Mouse (Mus musculus) limb, embryonic 11.5 days (tissue): Measurements from ENCODE around the gene Ap3d1. TPM values are rescaled to one million over a fixed set of nuclear protein-coding genes. Genes with fewer than 3 reads are reported as not detected.

ENCODE experiments used
- ATAC-seq: fragments of 200-750 bp; cut with Nextera tagmentation; 2 replicates; pipeline ENCODE4 v1.8.0; 2017; ENCODE audit warnings: low read depth; ENCODE audit not compliant: insufficient number of reproducible peaks, low FRiP score, low TSS enrichment
- DNase-seq: peaks from one replicate; pipeline ENCODE4 v3.0.0-alpha.2; 2015; ENCODE audit warnings: low spot score
- H3K27ac ChIP-seq: fragments of 300-500 bp; sonication (generic); replicated peaks from 2 replicates; pipeline ENCODE4 v1.5.1; 2014; ENCODE audit warnings: low read depth, mild to moderate bottlenecking, low read length
- H3K27me3 ChIP-seq: fragments of 300-500 bp; sonication (generic); 2 replicates; pipeline ENCODE4 v1.6.1; 2014; ENCODE audit warnings: mild to moderate bottlenecking, low read length, mixed read lengths; ENCODE audit not compliant: control insufficient read depth, insufficient read depth
- H3K36me3 ChIP-seq: fragments of 300-500 bp; sonication (generic); 2 replicates; pipeline ENCODE4 v1.6.1; 2014; ENCODE audit warnings: mild to moderate bottlenecking, low read length, moderate library complexity, mixed read lengths; ENCODE audit not compliant: control insufficient read depth, insufficient read depth
- H3K4me1 ChIP-seq: fragments of 300-500 bp; sonication (generic); 2 replicates; pipeline ENCODE4 v1.6.1; 2014; ENCODE audit warnings: low read length, mixed read lengths; ENCODE audit not compliant: control insufficient read depth, insufficient read depth
- H3K4me2 ChIP-seq: fragments of 300-500 bp; sonication (generic); 2 replicates; pipeline ENCODE4 v1.6.1; 2014; ENCODE audit warnings: low read depth, mild to moderate bottlenecking, moderate library complexity; ENCODE audit not compliant: severe bottlenecking
- H3K4me3 ChIP-seq: fragments of 300-500 bp; sonication (generic); 2 replicates; pipeline ENCODE4 v1.5.1; 2014; ENCODE audit warnings: low read depth, low read length
- H3K9ac ChIP-seq: fragments of 300-500 bp; sonication (generic); 2 replicates; pipeline ENCODE4 v1.6.1; 2014; ENCODE audit warnings: mild to moderate bottlenecking, low read length
- H3K9me3 ChIP-seq: fragments of 300-500 bp; sonication (generic); 2 replicates; pipeline ENCODE4 v1.6.1; 2016; ENCODE audit warnings: low read length; ENCODE audit not compliant: control insufficient read depth
- WGBS: fragments of 180-500 bp; shearing (Covaris S2); extraction: QIAGEN DNeasy Blood & Tissue Kit; methylation state at CpG from one replicate; pipeline ENCODE4 v1.1.7; 2014; 5-methylcytosine and 5-hydroxymethylcytosine counted together
- polyA plus RNA-seq: library from polyadenylated mRNA; unstranded; fragments of >200 nt; fragmentation: Nextera tagmentation; extraction: Ambion mirVana; gene quantifications from 2 replicates; pipeline ENCODE4 v1.2.1, GENCODE M21; 2014

Ap3d1 gene
- polyA plus RNA-seq, 1 experiment from 2014 or later, result 67.8 TPM

DNA sequence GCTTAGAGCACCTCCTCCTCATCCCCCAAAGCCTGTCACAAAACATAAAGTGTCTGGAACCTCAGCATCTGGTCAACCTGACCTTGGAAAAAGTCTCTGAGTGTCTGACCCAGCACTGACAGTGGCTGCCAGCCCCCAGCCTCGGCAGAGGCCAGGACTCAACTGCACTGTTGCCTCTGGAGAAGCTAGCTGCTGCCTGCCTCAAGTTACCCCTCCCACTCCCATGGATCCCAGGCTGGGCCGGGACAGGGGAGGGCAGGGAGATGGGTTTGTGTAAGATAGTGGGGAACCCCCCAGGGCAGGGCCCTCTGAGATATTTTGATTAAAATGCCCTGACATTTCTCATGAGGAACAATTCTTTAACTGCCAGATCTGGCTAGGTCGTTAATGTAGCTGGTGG, 37.0 kb downstream of the Ap3d1 start:
- WGBS, result 67% methylated on average over 3 of the region's 3 CpGs
- no peak for DNase-seq
- ATAC-seq, result no peak
- Histone ChIP-seq H3K9ac (no peak overlapping the region), H3K4me2 (no peak overlapping the region), H3K9me3 (no peaks in the 10 kb centered on the region), H3K27me3 (no peaks in the 10 kb centered on the region), H3K4me1 (peaks cover 7% of the 10 kb centered on the region), H3K27ac (no peak overlapping the region), H3K36me3 (peaks cover 29% of the 10 kb centered on the region), H3K4me3 (no peak overlapping the region)

DNA sequence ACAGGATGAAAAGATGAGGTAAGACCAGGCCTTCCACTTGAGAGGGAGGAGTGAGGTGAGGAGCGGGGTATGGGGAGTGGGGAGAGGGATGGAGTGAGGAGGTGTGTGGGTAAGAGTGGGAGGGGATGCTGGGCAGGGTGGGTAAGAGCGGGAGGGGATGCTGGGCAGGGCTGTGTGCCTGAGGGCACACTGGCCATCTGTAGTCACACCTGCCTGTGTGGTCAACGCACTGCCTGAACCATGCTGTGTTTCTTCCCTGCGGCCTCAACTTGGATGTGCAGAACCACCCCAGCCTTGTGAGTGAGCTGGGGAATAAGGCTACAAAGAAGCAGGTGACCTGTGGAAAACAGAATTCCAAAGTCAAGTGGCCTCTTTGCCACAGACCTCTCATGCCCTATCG, 37.6 kb downstream of the Ap3d1 start:
- no peak overlapping the region for H3K27ac ChIP-seq
- peaks cover 23% of the 10 kb centered on the region for H3K36me3 ChIP-seq
- H3K9me3 ChIP-seq, result no peaks in the 10 kb centered on the region
- H3K4me1 ChIP-seq, result peaks cover 7% of the 10 kb centered on the region
- no peak overlapping the region for H3K4me3 ChIP-seq
- H3K9ac ChIP-seq, result no peak overlapping the region
- DNase-seq, result no peak
- H3K27me3 ChIP-seq, result no peaks in the 10 kb centered on the region
- WGBS, result 86% methylated on average over 5 of the region's 5 CpGs
- H3K4me2 ChIP-seq, result no peak overlapping the region
- no peak for ATAC-seq

GRCm38 (mm10) chr10:80703643-80704042, 38.4 kb downstream of the Ap3d1 start:
- H3K4me3 ChIP-seq, result peak overlapping the region; percentile 66
- ATAC-seq (no peak), DNase-seq (no peak)
- peaks cover 15% of the 10 kb centered on the region for H3K36me3 ChIP-seq
- 87% methylated on average over 5 of the region's 5 CpGs for WGBS
- H3K9me3 ChIP-seq, result no peaks in the 10 kb centered on the region
- no peak overlapping the region for H3K4me2 ChIP-seq
- H3K27me3 ChIP-seq, result no peaks in the 10 kb centered on the region
- H3K27ac ChIP-seq, result no peak overlapping the region
- peaks cover 7% of the 10 kb centered on the region for H3K4me1 ChIP-seq
- H3K9ac ChIP-seq, result no peak overlapping the region; the same call in 1 of the 2 replicates

GRCm38 (mm10) chr10:80702536-80703390, 39.3 kb downstream of the Ap3d1 start:
- no peaks in the 10 kb centered on the region for H3K9me3 ChIP-seq
- H3K4me2 ChIP-seq, result peak overlapping the region; percentile 57
- peak overlapping the region; percentile 57 for H3K9ac ChIP-seq
- peak overlapping the region; percentile 69; the same call in 1 of the 2 replicates for H3K27ac ChIP-seq
- WGBS, result 2% methylated on average over 47 of the region's 47 CpGs
- peaks cover 7% of the 10 kb centered on the region for H3K4me1 ChIP-seq
- H3K4me3 ChIP-seq, result peak overlapping the region; percentile 66
- no peaks in the 10 kb centered on the region for H3K27me3 ChIP-seq
- peak; percentile 91 for ATAC-seq
- H3K36me3 ChIP-seq, result peaks cover 7% of the 10 kb centered on the region; the same call in 1 of the 2 replicates
- peak; percentile 94 for DNase-seq

DNA sequence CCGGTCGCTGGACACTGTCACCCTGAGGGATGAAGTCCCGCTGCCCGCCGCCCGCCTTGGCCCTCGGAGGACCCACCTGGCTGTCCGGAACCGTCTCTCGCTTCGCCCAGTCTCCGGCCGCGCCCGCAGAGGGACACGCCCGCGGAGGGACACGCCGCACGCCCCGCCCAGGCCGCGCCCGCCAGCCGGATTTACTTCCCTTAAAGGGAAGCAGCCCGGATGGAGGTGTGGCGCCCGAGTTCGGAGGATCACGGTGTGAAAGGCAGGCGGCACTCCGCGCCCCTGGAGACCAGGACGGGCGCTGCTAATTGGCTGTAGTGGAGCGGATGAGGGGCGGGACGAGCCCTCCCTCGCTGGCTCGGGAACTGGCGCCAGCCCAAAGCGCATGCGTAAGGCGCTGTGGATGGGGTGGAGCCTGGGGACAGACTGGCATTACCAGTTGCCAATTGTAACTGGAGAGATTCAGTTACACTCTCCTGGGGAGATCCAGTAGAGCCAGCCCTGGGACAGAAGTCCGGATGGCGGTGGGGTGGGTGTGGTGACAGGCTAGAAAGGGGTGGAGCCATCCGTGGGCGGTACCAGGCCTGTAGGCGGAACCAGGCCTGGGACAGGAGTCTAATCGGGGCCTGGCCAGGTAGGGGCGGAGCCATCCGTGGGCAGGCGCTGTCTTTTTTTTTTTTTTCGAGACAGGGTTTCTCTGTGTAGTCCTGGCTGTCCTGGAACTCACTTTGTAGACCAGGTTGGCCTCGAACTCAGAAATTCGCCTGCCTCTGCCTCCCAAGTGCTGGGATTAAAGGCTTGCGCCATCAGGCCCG, 40.1 kb downstream of the Ap3d1 start, which contains the start of the genes Mob3a and Izumo4:
Mob3a (minus strand) TSS at position 257 of the 815 bp plus-strand sequence.
Izumo4 (plus strand) TSS at position 464 of the 815 bp plus-strand sequence.
- WGBS, result under 1% methylated on average over 58 of the region's 59 CpGs
- no peaks in the 10 kb centered on the region for H3K9me3 ChIP-seq
- peak within 1 kb of the TSS; percentile 69; the same call in 1 of the 2 replicates for H3K27ac ChIP-seq
- peaks cover under 1% of the 10 kb centered on the region; the same call in 1 of the 2 replicates for H3K36me3 ChIP-seq
- DNase-seq (peak; percentile 99), ATAC-seq (peak; percentile 95)
- no peaks in the 10 kb centered on the region for H3K27me3 ChIP-seq
- H3K4me1 ChIP-seq, result peaks cover 7% of the 10 kb centered on the region
- peak within 1 kb of the TSS; percentile 57 for H3K4me2 ChIP-seq
- peak within 1 kb of the TSS; percentile 66 for H3K4me3 ChIP-seq
- H3K9ac ChIP-seq, result peak within 1 kb of the TSS; percentile 67

- peaks cover 7% of the 10 kb centered on the region for H3K4me1 ChIP-seq
- no peak overlapping the region for H3K9ac ChIP-seq
- H3K4me3 ChIP-seq, result peak overlapping the region; percentile 66; the same call in 1 of the 2 replicates
- no peaks in the 10 kb centered on the region for H3K27me3 ChIP-seq
- H3K27ac ChIP-seq, result no peak overlapping the region
- DNase-seq (no peak), ATAC-seq (no peak)
- WGBS, result 50% methylated on average over 4 of the region's 4 CpGs
- no peaks in the 10 kb centered on the region; the same call in 1 of the 2 replicates for H3K36me3 ChIP-seq
- H3K4me2 ChIP-seq, result peak overlapping the region; percentile 57; the same call in 1 of the 2 replicates
- no peaks in the 10 kb centered on the region for H3K9me3 ChIP-seq
Observed at GRCm38 (mm10) chr10:80700732-80701131, 41.3 kb downstream of the Ap3d1 start.

- Histone ChIP-seq H3K27ac (no peak overlapping the region), H3K4me1 (peaks cover 7% of the 10 kb centered on the region), H3K36me3 (no peaks in the 10 kb centered on the region; the same call in 1 of the 2 replicates), H3K27me3 (no peaks in the 10 kb centered on the region), H3K4me3 (no peak overlapping the region), H3K9ac (no peak overlapping the region), H3K9me3 (no peaks in the 10 kb centered on the region), H3K4me2 (no peak overlapping the region)
- DNase-seq (no peak), ATAC-seq (no peak)
- 89% methylated on average over 7 of the region's 7 CpGs for WGBS
Observed at GRCm38 (mm10) chr10:80700038-80700504, 42.0 kb downstream of the Ap3d1 start.

DNA sequence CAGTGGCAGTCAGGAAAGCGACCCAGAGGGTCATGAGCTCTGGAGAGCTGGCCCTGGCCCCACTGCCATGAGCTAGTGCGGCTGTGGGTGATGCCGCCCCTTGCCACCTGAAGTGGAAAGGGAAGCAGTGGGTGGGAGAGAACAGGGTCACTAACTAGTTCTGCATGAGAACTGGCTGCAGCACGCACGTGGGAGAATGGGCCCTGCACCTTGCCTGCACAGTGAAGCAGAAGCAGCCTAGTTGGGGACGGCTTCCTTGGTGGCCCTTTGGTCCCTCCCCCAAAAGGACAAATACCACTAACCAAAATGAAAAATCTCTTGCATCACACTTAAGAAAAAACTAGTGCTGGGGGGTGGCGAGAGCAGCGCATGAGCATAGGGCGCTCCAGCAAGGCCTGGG, 43.5 kb downstream of the Ap3d1 start:
- 95% methylated on average over 9 of the region's 9 CpGs for WGBS
- ATAC-seq, result no peak

More for the DNA sequence above, 43.5 kb downstream of the Ap3d1 start:
- Histone ChIP-seq H3K9ac (no peak overlapping the region), H3K9me3 (no peaks in the 10 kb centered on the region), H3K27me3 (no peaks in the 10 kb centered on the region), H3K27ac (no peak overlapping the region), H3K36me3 (no peaks in the 10 kb centered on the region; the same call in 1 of the 2 replicates), H3K4me3 (no peak overlapping the region), H3K4me2 (no peak overlapping the region), H3K4me1 (peaks cover 3% of the 10 kb centered on the region)
- no peak for DNase-seq
